ENCODE assay signal across 9 mouse cellular contexts in the genomic region with DNA sequence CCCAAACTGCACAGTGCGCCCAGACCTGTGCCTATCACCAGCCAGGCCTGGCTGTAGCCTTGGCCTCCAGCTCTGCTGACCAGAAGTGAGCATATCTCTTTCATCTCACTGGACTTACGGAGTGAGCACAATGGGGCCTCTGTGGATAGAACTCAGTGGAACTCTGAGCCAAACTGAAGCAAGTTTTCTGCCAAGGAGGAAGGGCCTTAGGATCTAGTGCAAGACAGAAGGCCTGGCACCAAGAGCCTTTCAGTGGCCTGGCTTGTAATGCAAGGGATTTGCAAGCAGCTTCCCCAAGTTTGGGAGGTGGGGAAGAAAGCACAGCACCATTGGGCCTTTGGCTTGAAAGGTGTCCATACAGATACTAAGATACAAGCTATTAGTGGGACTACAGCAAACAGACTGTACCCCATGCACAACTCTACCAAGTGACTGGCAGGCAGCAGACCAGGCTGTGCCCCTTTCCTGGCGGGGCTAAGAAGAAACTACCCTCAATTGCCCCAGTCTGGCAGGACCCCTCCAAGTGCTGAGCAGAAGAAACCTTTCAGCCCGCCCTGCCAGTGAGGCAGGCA. TPM values are rescaled to one million over a fixed set of nuclear protein-coding genes. Genes with fewer than 3 reads are reported as not detected.
DNase-seq lines count a peak whose midpoint lies in the region; ATAC-seq and TF ChIP-seq lines count a peak whose summit lies in the region.
"Had no signal": no experiment of that assay in that cellular context is flagged by ENCODE, and none has a peak within 500 bp of the region (broad histone marks: within the 10 kb centered on the region; RNA-seq: fewer than 3 reads in every experiment).

No protein-coding gene starts in this region.

- peak overlapping the region; percentile 92 for H3K4me2 ChIP-seq in embryonic facial prominence, embryonic 13.5 days
- H3K4me2 ChIP-seq in intestine, embryonic 14.5 days (ENCODE audit: low read length): peak overlapping the region; percentile 77; the same call in 1 of the 2 replicates

- H3K36me3 ChIP-seq in embryonic facial prominence, embryonic 13.5 days: 0 out of 2 replicates have a peak, but pooled peaks cover 7% of the 10 kb centered on the region
- 0 out of 2 replicates have a peak, but pooled peaks cover 11% of the 10 kb centered on the region for H3K36me3 ChIP-seq in intestine, embryonic 14.5 days (ENCODE audit: control insufficient read depth, insufficient read depth, low read length)
- peaks cover 57% of the 10 kb centered on the region for H3K36me3 ChIP-seq in midbrain, embryonic 10.5 days
- peaks cover 4% of the 10 kb centered on the region for H3K36me3 ChIP-seq in thymus, adult 2 months (ENCODE audit: control insufficient read depth, insufficient read depth, low read length)

- 0 out of 2 replicates have a peak overlapping the region, but pooled peaks have one; percentile 27 for H3K9ac ChIP-seq in embryonic facial prominence, embryonic 13.5 days
- H3K9ac ChIP-seq in intestine, embryonic 14.5 days (ENCODE audit: low read length): no peak overlapping the region

- ATAC-seq in embryonic facial prominence, embryonic 13.5 days (ENCODE audit: insufficient number of reproducible peaks, insufficient read depth, low FRiP score, low TSS enrichment, low read depth): no peak
- no peak for ATAC-seq in intestine, embryonic 14.5 days (replicated peaks; ENCODE audit: low FRiP score, low TSS enrichment, low read depth)
- ATAC-seq in megakaryocyte progenitor cell, adult 5-6 weeks (replicated peaks; ENCODE audit: poor library complexity): no peak
- ATAC-seq in erythroid progenitor cell, adult 5-6 weeks (replicated peaks; ENCODE audit: low FRiP score, poor library complexity, severe bottlenecking): no peak

- H3K4me1 ChIP-seq in embryonic facial prominence, embryonic 13.5 days: peaks cover 82% of the 10 kb centered on the region
- H3K4me1 ChIP-seq in intestine, embryonic 14.5 days (replicated peaks; ENCODE audit: control insufficient read depth, insufficient read depth, low read length): peaks cover 56% of the 10 kb centered on the region
- peaks cover 97% of the 10 kb centered on the region for H3K4me1 ChIP-seq in midbrain, embryonic 10.5 days
- H3K4me1 ChIP-seq in thymus, adult 2 months (replicated peaks; ENCODE audit: control insufficient read depth, insufficient read depth, low read length): peaks cover 81% of the 10 kb centered on the region

- peaks cover 19% of the 10 kb centered on the region for H3K27me3 ChIP-seq in embryonic facial prominence, embryonic 13.5 days
- H3K27me3 ChIP-seq in intestine, embryonic 14.5 days (replicated peaks; ENCODE audit: control insufficient read depth, insufficient read depth, low read length): peaks cover 11% of the 10 kb centered on the region
- H3K27me3 ChIP-seq in midbrain, embryonic 10.5 days (ENCODE audit: low read depth, poor library complexity, severe bottlenecking): peaks cover 11% of the 10 kb centered on the region; the same call in 1 of the 2 replicates
- H3K27me3 ChIP-seq in thymus, adult 2 months (ENCODE audit: control insufficient read depth, insufficient read depth, low read length): no peaks in the 10 kb centered on the region
- H3K27me3 ChIP-seq: Patski had no signal

- DNase-seq in layer of hippocampus, adult 2 months (ENCODE audit: low spot score in 2 of 2): peak in 1 of 2 experiments; percentile 73
- DNase-seq in layer of hippocampus, adult 9-10 months (ENCODE audit: low spot score): no peak
- no peak for DNase-seq in intestine, embryonic 14.5 days (ENCODE audit: low spot score)
- DNase-seq in midbrain, embryonic 10.5 days (ENCODE audit: low spot score): no peak
- DNase-seq in thymus, adult 2 months: no peak

- WGBS in embryonic facial prominence, embryonic 13.5 days: 65% methylated on average over 4 of the region's 4 CpGs
- 74% methylated on average over 4 of the region's 4 CpGs for WGBS in intestine, embryonic 14.5 days
- WGBS in midbrain, embryonic 10.5 days: 40% methylated on average over 4 of the region's 4 CpGs
- WGBS in thymus, adult 2 months: 69% methylated on average over 4 of the region's 4 CpGs

- H3K27ac ChIP-seq in layer of hippocampus, adult 2 months: peak overlapping the region; percentile 93
- peak overlapping the region; percentile 19; the same call in 1 of the 2 replicates for H3K27ac ChIP-seq in embryonic facial prominence, embryonic 13.5 days
- peak overlapping the region; percentile 1; the same call in 1 of the 2 replicates for H3K27ac ChIP-seq in intestine, embryonic 14.5 days (ENCODE audit: low read depth)
- H3K27ac ChIP-seq in midbrain, embryonic 10.5 days (replicated peaks): peak overlapping the region; percentile 96
- no peak overlapping the region for H3K27ac ChIP-seq in thymus, adult 2 months (ENCODE audit: control insufficient read depth, insufficient read depth, low read length)

- no peaks in the 10 kb centered on the region for H3K9me3 ChIP-seq in embryonic facial prominence, embryonic 13.5 days
- no peaks in the 10 kb centered on the region for H3K9me3 ChIP-seq in intestine, embryonic 14.5 days (ENCODE audit: control insufficient read depth, low read length)
- H3K9me3 ChIP-seq in midbrain, embryonic 10.5 days (replicated peaks): no peaks in the 10 kb centered on the region

- peak overlapping the region; percentile 62 for H3K4me3 ChIP-seq in layer of hippocampus, adult 2 months
- H3K4me3 ChIP-seq in embryonic facial prominence, embryonic 13.5 days: peak overlapping the region; percentile 9; the same call in 1 of the 2 replicates
- no peak overlapping the region for H3K4me3 ChIP-seq in intestine, embryonic 14.5 days (ENCODE audit: low read depth, low read length)
- H3K4me3 ChIP-seq in midbrain, embryonic 10.5 days: peak overlapping the region; percentile 98
- no peak overlapping the region for H3K4me3 ChIP-seq in thymus, adult 2 months (ENCODE audit: control insufficient read depth, insufficient read depth, low read length)

- no peak for TF ChIP-seq CTCF in layer of hippocampus, adult 2 months (conservative IDR thresholded peaks at IDR 0.05)
- TF ChIP-seq CTCF in thymus, adult 2 months (IDR thresholded peaks at IDR 0.05; ENCODE audit: borderline replicate concordance, control insufficient read depth, extremely low read depth, insufficient read depth, low read length, poor library complexity): no peak

- no peak for TF ChIP-seq POLR2A in thymus, adult 2 months (IDR thresholded peaks at IDR 0.05; ENCODE audit: control insufficient read depth, extremely low read depth, insufficient read depth, low read length, poor library complexity)

RNA-seq across cellular contexts. Expression of a gene that starts 16.4 kb away (rescaled TPM):
- 10 to 100 TPM; 32.7 to 35.7 TPM for total RNA-seq in layer of hippocampus, adult 2 months (2021)
- 17.3 and 17.8 TPM in 2 replicates for polyA plus RNA-seq in embryonic facial prominence, embryonic 13.5 days (2015; fragmentation: Nextera tagmentation; extraction: Ambion mirVana)
- 21.6 and 24.3 TPM in 2 replicates for polyA plus RNA-seq in intestine, embryonic 14.5 days (2014; fragmentation: Nextera tagmentation; extraction: Ambion mirVana)
- polyA plus RNA-seq in midbrain, embryonic 10.5 days (2016; fragmentation: Nextera tagmentation; extraction: Ambion mirVana): 30.1 and 38.3 TPM in 2 replicates
- total RNA-seq in megakaryocyte progenitor cell, adult 5-6 weeks (2015): 15.5 and 19.0 TPM in 2 replicates
- total RNA-seq in megakaryocyte progenitor cell, adult 5-6 weeks (2017): 8.8 and 9.3 TPM in 2 replicates
- total RNA-seq in erythroid progenitor cell, adult 5-6 weeks (2015; ENCODE audit: low replicate concordance): 5.4 and 9.0 TPM in 2 replicates
- total RNA-seq in erythroid progenitor cell, adult 5-6 weeks (2017; ENCODE audit: low replicate concordance): 1.5 and 6.0 TPM in 2 replicates
- polyA plus RNA-seq in thymus, adult 2 months (2012; rRNA removed): 159 and 219 TPM in 2 replicates

RNA-seq across cellular contexts. Expression of a gene that starts 55.1 kb away (rescaled TPM):
- total RNA-seq in layer of hippocampus, adult 2 months (2021): 10 to 100 TPM; 49.3 to 51.3 TPM
- 22.7 and 27.9 TPM in 2 replicates for polyA plus RNA-seq in embryonic facial prominence, embryonic 13.5 days (2015; fragmentation: Nextera tagmentation; extraction: Ambion mirVana)
- 33.7 and 39.8 TPM in 2 replicates for polyA plus RNA-seq in intestine, embryonic 14.5 days (2014; fragmentation: Nextera tagmentation; extraction: Ambion mirVana)
- 21.4 and 28.7 TPM in 2 replicates for polyA plus RNA-seq in midbrain, embryonic 10.5 days (2016; fragmentation: Nextera tagmentation; extraction: Ambion mirVana)
- 33.9 and 48.3 TPM in 2 replicates for total RNA-seq in megakaryocyte progenitor cell, adult 5-6 weeks (2015)
- total RNA-seq in megakaryocyte progenitor cell, adult 5-6 weeks (2017): 23.9 and 29.7 TPM in 2 replicates
- total RNA-seq in erythroid progenitor cell, adult 5-6 weeks (2015; ENCODE audit: low replicate concordance): 13.0 TPM in 2 replicates
- 7.3 and 15.7 TPM in 2 replicates for total RNA-seq in erythroid progenitor cell, adult 5-6 weeks (2017; ENCODE audit: low replicate concordance)
- polyA plus RNA-seq in thymus, adult 2 months (2012; rRNA removed): 129 and 147 TPM in 2 replicates

Comparison
In these comparisons a context has a peak if more than half of its experiments do, and no peak if none do; other contexts are left out.
1. H3K4me3 ChIP-seq: peak in layer of hippocampus, adult 2 months (single experiment), embryonic facial prominence, embryonic 13.5 days (single experiment) and midbrain, embryonic 10.5 days (single experiment); none in intestine, embryonic 14.5 days (single experiment) and thymus, adult 2 months (single experiment).